Mouse (Mus musculus): Measurements from ENCODE around the gene Prkcb.

GRCm38 (mm10) chr7:122327942-122328341, 39.4 kb downstream of the Prkcb start:
- no peak for TF ChIP-seq POLR2A (IDR thresholded peaks at IDR 0.05; ENCODE audit: borderline replicate concordance, extremely low read depth, insufficient read depth, insufficient read length, poor library complexity, severe bottlenecking)
- TF ChIP-seq CTCF (IDR thresholded peaks at IDR 0.05; ENCODE audit: borderline replicate concordance, extremely low read depth, insufficient read depth, insufficient read length) = no peak
